ENCODE assay signal across 14 mouse cellular contexts in the genomic region with DNA sequence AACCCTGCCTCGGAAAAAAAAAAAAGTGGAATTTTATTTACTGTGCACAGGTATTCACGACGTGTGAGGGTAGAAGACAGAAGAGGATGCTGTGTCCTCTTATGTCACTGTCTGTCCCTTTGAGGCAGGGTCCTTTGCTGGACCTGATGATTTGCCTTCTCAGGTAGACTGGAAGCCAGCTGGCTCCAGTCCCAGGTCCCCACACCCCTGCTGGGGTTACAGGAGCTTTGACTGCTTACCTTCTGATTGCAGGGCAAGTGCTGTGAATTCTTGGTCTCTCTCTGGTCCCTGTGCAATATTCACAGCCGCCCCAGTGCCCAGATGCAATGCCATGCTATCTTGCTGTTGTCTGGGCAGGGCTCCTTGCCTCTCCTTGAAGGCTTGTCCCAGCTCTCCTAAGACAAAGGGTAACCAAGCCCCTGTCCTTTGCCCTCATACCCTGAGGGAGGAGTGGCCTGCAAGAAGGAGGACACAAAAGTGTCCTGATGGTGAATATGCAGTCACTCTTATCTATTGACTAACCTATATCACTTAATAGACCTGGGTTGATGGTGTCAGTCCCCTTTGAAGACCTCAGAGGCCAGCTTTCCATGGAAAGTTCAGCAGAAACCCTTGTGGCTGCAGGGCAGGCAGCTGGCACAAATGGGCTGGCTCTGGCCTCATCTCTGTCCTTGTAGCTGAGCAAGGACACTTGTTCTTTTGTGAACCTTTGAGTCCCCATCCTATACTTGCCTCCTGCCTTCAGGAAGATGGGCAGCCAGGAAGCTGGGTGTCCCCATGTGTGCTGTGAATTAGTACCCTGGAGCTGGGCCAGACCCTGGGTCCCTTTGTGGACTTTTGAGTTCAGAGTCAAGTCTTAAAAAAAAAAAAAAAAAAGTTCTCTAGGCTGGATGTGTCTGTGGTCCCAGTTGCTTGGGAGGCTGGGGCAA. TPM values are rescaled to one million over a fixed set of nuclear protein-coding genes. Genes with fewer than 3 reads are reported as not detected.
DNase-seq lines count a peak whose midpoint lies in the region; ATAC-seq and TF ChIP-seq lines count a peak whose summit lies in the region.
"Had no signal": no experiment of that assay in that cellular context is flagged by ENCODE, and none has a peak within 500 bp of the region (broad histone marks: within the 10 kb centered on the region; RNA-seq: fewer than 3 reads in every experiment).

No protein-coding gene starts in this region.

- TF ChIP-seq POLR2A in kidney, adult 2 months (IDR thresholded peaks at IDR 0.05; ENCODE audit: low read depth, low read length) = no peak
- TF ChIP-seq POLR2A in thymus, adult 2 months (IDR thresholded peaks at IDR 0.05; ENCODE audit: control insufficient read depth, extremely low read depth, insufficient read depth, low read length, poor library complexity) = no peak

- no peak overlapping the region for H3K9ac ChIP-seq in heart, embryonic 16.5 days (ENCODE audit: low read length)
- H3K9ac ChIP-seq: liver, embryonic 15.5 days had no signal

- H3K27me3 ChIP-seq in heart, embryonic 16.5 days (ENCODE audit: control insufficient read depth, insufficient read depth, low read length) = no peaks in the 10 kb centered on the region
- H3K27me3 ChIP-seq in kidney, adult 2 months (replicated peaks; ENCODE audit: control insufficient read depth, insufficient read depth, low read length) = no peaks in the 10 kb centered on the region
- H3K27me3 ChIP-seq in thymus, adult 2 months (ENCODE audit: control insufficient read depth, insufficient read depth, low read length) = no peaks in the 10 kb centered on the region
- H3K27me3 ChIP-seq: liver, embryonic 15.5 days had no signal

- 79% methylated on average over 4 of the region's 4 CpGs for WGBS in heart, embryonic 16.5 days
- 63% methylated on average over 4 of the region's 4 CpGs for WGBS in kidney, adult 2 months
- 95% methylated on average over 4 of the region's 4 CpGs for WGBS in thymus, adult 2 months

- H3K4me2 ChIP-seq in heart, embryonic 16.5 days (ENCODE audit: low read depth, low read length) = no peak overlapping the region
- H3K4me2 ChIP-seq: liver, embryonic 15.5 days had no signal

- peaks cover 64% of the 10 kb centered on the region for H3K4me1 ChIP-seq in heart, embryonic 16.5 days (ENCODE audit: control insufficient read depth, insufficient read depth, low read length)
- H3K4me1 ChIP-seq in kidney, adult 2 months (ENCODE audit: control insufficient read depth, insufficient read depth, low read length) = peaks cover 40% of the 10 kb centered on the region
- peaks cover 33% of the 10 kb centered on the region for H3K4me1 ChIP-seq in thymus, adult 2 months (replicated peaks; ENCODE audit: control insufficient read depth, insufficient read depth, low read length)

- intact Hi-C loops in heart, postnatal 14 days (cut with DNase I) = no loop called here

- H3K9me3 ChIP-seq in heart, embryonic 16.5 days (replicated peaks; ENCODE audit: control insufficient read depth, low read length) = no peaks in the 10 kb centered on the region
- H3K9me3 ChIP-seq: liver, embryonic 15.5 days had no signal

- peaks cover 8% of the 10 kb centered on the region for H3K36me3 ChIP-seq in heart, embryonic 16.5 days (ENCODE audit: control insufficient read depth, insufficient read depth)
- no peaks in the 10 kb centered on the region for H3K36me3 ChIP-seq in kidney, adult 2 months (ENCODE audit: control insufficient read depth, insufficient read depth, low read length)
- H3K36me3 ChIP-seq in thymus, adult 2 months (ENCODE audit: control insufficient read depth, insufficient read depth, low read length) = peaks cover 7% of the 10 kb centered on the region

- H3K4me3 ChIP-seq in heart, embryonic 16.5 days (ENCODE audit: low read length) = no peak overlapping the region
- H3K4me3 ChIP-seq in kidney, adult 2 months (ENCODE audit: insufficient read depth, low read depth, low read length) = no peak overlapping the region
- H3K4me3 ChIP-seq in thymus, adult 2 months (ENCODE audit: control insufficient read depth, insufficient read depth, low read length) = no peak overlapping the region
- H3K4me3 ChIP-seq: liver, embryonic 15.5 days had no signal

- TF ChIP-seq CTCF in kidney, adult 2 months (conservative IDR thresholded peaks at IDR 0.05; ENCODE audit: insufficient read depth, insufficient read length, low read depth, low read length) = no peak
- TF ChIP-seq CTCF in thymus, adult 2 months (IDR thresholded peaks at IDR 0.05; ENCODE audit: borderline replicate concordance, control insufficient read depth, extremely low read depth, insufficient read depth, low read length, poor library complexity) = no peak

- peak overlapping the region; percentile 3; the same call in 1 of the 2 replicates for H3K27ac ChIP-seq in heart, embryonic 16.5 days (ENCODE audit: low read length)
- no peak overlapping the region for H3K27ac ChIP-seq in kidney, adult 2 months (ENCODE audit: insufficient read depth, low read depth, low read length)
- H3K27ac ChIP-seq in thymus, adult 2 months (ENCODE audit: control insufficient read depth, insufficient read depth, low read length) = no peak overlapping the region
- H3K27ac ChIP-seq: liver, embryonic 15.5 days had no signal

- no peak for ATAC-seq in cerebellum, adult (ENCODE audit: insufficient number of reproducible peaks, low FRiP score, low TSS enrichment)
- no peak for ATAC-seq in heart, embryonic 16.5 days (replicated peaks; ENCODE audit: extremely low read depth, insufficient read depth, low FRiP score)
- ATAC-seq: activated CD4-positive, CD25-positive, alpha-beta regulatory T cell, adult 4 months; forebrain, embryonic 14.5 days; midbrain, embryonic 16.5 days had no signal

- peak; percentile 61 to 74 for DNase-seq in cerebellum, postnatal 14 days
- DNase-seq in heart, postnatal 14 days = no peak
- peak; percentile 54 for DNase-seq in adrenal gland, postnatal 10 days
- DNase-seq in kidney, adult 2 months = peak; percentile 66
- DNase-seq in thymus, adult 2 months = no peak
- no peak for DNase-seq in right cerebral cortex, postnatal 10 days (ENCODE audit: low spot score in 2 of 2)
- DNase-seq: gastrocnemius, postnatal 25 days; lung, postnatal 36 days had no signal

RNA-seq across cellular contexts. Expression of gene Dot1l, which starts 5.9 kb away (rescaled TPM):
- 18.8 and 19.2 TPM in 2 replicates for polyA plus RNA-seq in heart, embryonic 16.5 days (2015; fragmentation: Nextera tagmentation; extraction: Ambion mirVana)
- 10 to 100 TPM; 55.1 to 56.3 TPM for total RNA-seq in heart, postnatal 14 days (2021)
- total RNA-seq in adrenal gland, postnatal 10 days (2021) = 10 to 100 TPM; 64.5 to 80.9 TPM
- polyA plus RNA-seq in kidney, adult 2 months (2012; rRNA removed) = 18.4 and 19.5 TPM in 2 replicates
- polyA plus RNA-seq in thymus, adult 2 months (2012; rRNA removed) = 121 and 155 TPM in 2 replicates

RNA-seq across cellular contexts. Expression of gene Ap3d1, which starts 18.8 kb away (rescaled TPM):
- polyA plus RNA-seq in heart, embryonic 16.5 days (2015; fragmentation: Nextera tagmentation; extraction: Ambion mirVana) = 45.7 and 49.5 TPM in 2 replicates
- 10 to 100 TPM; 44.6 to 47.8 TPM for total RNA-seq in heart, postnatal 14 days (2021)
- total RNA-seq in adrenal gland, postnatal 10 days (2021) = 10 to 100 TPM; 64.7 to 82.6 TPM
- 87.7 and 105 TPM in 2 replicates for polyA plus RNA-seq in kidney, adult 2 months (2012; rRNA removed)
- 182 and 195 TPM in 2 replicates for polyA plus RNA-seq in thymus, adult 2 months (2012; rRNA removed)

RNA-seq across cellular contexts. Expression of gene Sf3a2, which starts 37.1 kb away (rescaled TPM):
- 42.3 and 47.7 TPM in 2 replicates for polyA plus RNA-seq in heart, embryonic 16.5 days (2015; fragmentation: Nextera tagmentation; extraction: Ambion mirVana)
- total RNA-seq in heart, postnatal 14 days (2021) = 10 to 100 TPM; 27.0 to 31.6 TPM
- 10 to 100 TPM; 45.2 to 50.5 TPM for total RNA-seq in adrenal gland, postnatal 10 days (2021)
- polyA plus RNA-seq in kidney, adult 2 months (2012; rRNA removed) = 22.6 and 23.1 TPM in 2 replicates
- polyA plus RNA-seq in thymus, adult 2 months (2012; rRNA removed) = 94.6 and 119 TPM in 2 replicates

RNA-seq across cellular contexts. Expression of gene Plekhj1, which starts 37.6 kb away (rescaled TPM):
- 79.4 and 83.3 TPM in 2 replicates for polyA plus RNA-seq in heart, embryonic 16.5 days (2015; fragmentation: Nextera tagmentation; extraction: Ambion mirVana)
- 10 to 100 TPM; 35.7 to 36.3 TPM for total RNA-seq in heart, postnatal 14 days (2021)
- total RNA-seq in adrenal gland, postnatal 10 days (2021) = 10 to 100 TPM; 50.0 to 63.2 TPM
- polyA plus RNA-seq in kidney, adult 2 months (2012; rRNA removed) = 36.9 and 39.3 TPM in 2 replicates
- polyA plus RNA-seq in thymus, adult 2 months (2012; rRNA removed) = 142 and 153 TPM in 2 replicates

RNA-seq across cellular contexts. Expression of gene Amh, which starts 44.2 kb away (rescaled TPM):
- 0.13 and 0.29 TPM in 2 replicates for polyA plus RNA-seq in heart, embryonic 16.5 days (2015; fragmentation: Nextera tagmentation; extraction: Ambion mirVana)
- total RNA-seq in heart, postnatal 14 days (2021) = under 1 TPM; 0.56 to 0.65 TPM
- total RNA-seq in adrenal gland, postnatal 10 days (2021) = under 1 TPM; 0.57 to 0.79 TPM
- 0.17 and 0.23 TPM in 2 replicates for polyA plus RNA-seq in kidney, adult 2 months (2012; rRNA removed)
- 6.3 and 8.8 TPM in 2 replicates for polyA plus RNA-seq in thymus, adult 2 months (2012; rRNA removed)
- polyA plus RNA-seq: activated CD4-positive, CD25-positive, alpha-beta regulatory T cell, adult 4 months; midbrain, embryonic 16.5 days had no signal

Comparison
In these comparisons a context has a peak if more than half of its experiments do, and no peak if none do; other contexts are left out.
1. DNase-seq: peak in cerebellum, postnatal 14 days (2 of 2), adrenal gland, postnatal 10 days (single experiment) and kidney, adult 2 months (single experiment); none in heart, postnatal 14 days (0 of 2), thymus, adult 2 months (single experiment) and right cerebral cortex, postnatal 10 days (0 of 2).